Mouse (Mus musculus): Measurements from ENCODE around the gene Fars2. TPM values are rescaled to one million over a fixed set of nuclear protein-coding genes. Genes with fewer than 3 reads are reported as not detected.

The Fars2 gene
- polyA plus RNA-seq, 1 experiment from 2014 or later = 30.5 TPM

GRCm38 (mm10) chr13:36199288-36199687 lies 82.1 kb downstream of the Fars2 start:
- no peak for ATAC-seq (ENCODE audit: low FRiP score)
- no peak for DNase-seq (ENCODE audit: low spot score, missing footprints)
- no peaks in the 10 kb centered on the region for H3K36me3 ChIP-seq (ENCODE audit: control insufficient read depth, insufficient read depth, low read length)
- no peaks in the 10 kb centered on the region for H3K4me1 ChIP-seq (ENCODE audit: control insufficient read depth, insufficient read depth, low read length)
- WGBS = 97% methylated on average over 1 of the region's 1 CpGs
- no peak overlapping the region for H3K4me3 ChIP-seq (ENCODE audit: low read depth, low read length)
- H3K27me3 ChIP-seq (ENCODE audit: control insufficient read depth, insufficient read depth, low read length) = no peaks in the 10 kb centered on the region
- no peak overlapping the region for H3K9ac ChIP-seq (ENCODE audit: low read length)
- no peak overlapping the region for H3K27ac ChIP-seq (ENCODE audit: low read depth, low read length)
- no peaks in the 10 kb centered on the region for H3K9me3 ChIP-seq (ENCODE audit: control insufficient read depth, low read length)
- H3K4me2 ChIP-seq = no peak overlapping the region

- WGBS = 84% methylated on average over 4 of the region's 4 CpGs
Observed at GRCm38 (mm10) chr13:36200453-36200852, 83.2 kb downstream of the Fars2 start.

GRCm38 (mm10) chr13:36202496-36202895 lies 85.3 kb downstream of the Fars2 start:
- H3K4me2 ChIP-seq = no peak overlapping the region
- H3K27me3 ChIP-seq (ENCODE audit: control insufficient read depth, insufficient read depth, low read length) = no peaks in the 10 kb centered on the region
- no peak overlapping the region for H3K27ac ChIP-seq (ENCODE audit: low read depth, low read length)
- no peaks in the 10 kb centered on the region for H3K36me3 ChIP-seq (ENCODE audit: control insufficient read depth, insufficient read depth, low read length)
- H3K4me3 ChIP-seq (ENCODE audit: low read depth, low read length) = no peak overlapping the region
- H3K9ac ChIP-seq (ENCODE audit: low read length) = no peak overlapping the region
- ATAC-seq (ENCODE audit: low FRiP score) = no peak
- H3K4me1 ChIP-seq (ENCODE audit: control insufficient read depth, insufficient read depth, low read length) = no peaks in the 10 kb centered on the region
- peak; percentile 12 for DNase-seq (ENCODE audit: low spot score, missing footprints)
- no peaks in the 10 kb centered on the region for H3K9me3 ChIP-seq (ENCODE audit: control insufficient read depth, low read length)
- whole genome bisulfite sequencing = 90% methylated on average over 2 of the region's 2 CpGs

More at GRCm38 (mm10) chr13:36200453-36200852, 83.2 kb downstream of the Fars2 start:
- Histone ChIP-seq H3K27me3 (ENCODE audit: control insufficient read depth, insufficient read depth, low read length) (no peaks in the 10 kb centered on the region), H3K27ac (ENCODE audit: low read depth, low read length) (no peak overlapping the region), H3K9me3 (ENCODE audit: control insufficient read depth, low read length) (no peaks in the 10 kb centered on the region), H3K9ac (ENCODE audit: low read length) (no peak overlapping the region), H3K4me2 (no peak overlapping the region), H3K36me3 (ENCODE audit: control insufficient read depth, insufficient read depth, low read length) (no peaks in the 10 kb centered on the region), H3K4me1 (ENCODE audit: control insufficient read depth, insufficient read depth, low read length) (no peaks in the 10 kb centered on the region), H3K4me3 (ENCODE audit: low read depth, low read length) (no peak overlapping the region)
- DNase-seq (ENCODE audit: low spot score, missing footprints) (no peak), ATAC-seq (ENCODE audit: low FRiP score) (no peak)

- no peak overlapping the region for H3K27ac ChIP-seq (ENCODE audit: low read depth, low read length)
- H3K27me3 ChIP-seq (ENCODE audit: control insufficient read depth, insufficient read depth, low read length) = no peaks in the 10 kb centered on the region
- 90% methylated on average over 6 of the region's 6 CpGs for WGBS
- H3K36me3 ChIP-seq (ENCODE audit: control insufficient read depth, insufficient read depth, low read length) = no peaks in the 10 kb centered on the region
- DNase-seq (ENCODE audit: low spot score, missing footprints) = peak; percentile 67
- H3K4me2 ChIP-seq = no peak overlapping the region
- no peaks in the 10 kb centered on the region for H3K4me1 ChIP-seq (ENCODE audit: control insufficient read depth, insufficient read depth, low read length)
- no peaks in the 10 kb centered on the region for H3K9me3 ChIP-seq (ENCODE audit: control insufficient read depth, low read length)
- H3K4me3 ChIP-seq (ENCODE audit: low read depth, low read length) = no peak overlapping the region
- 0 out of 2 replicates have a peak, but pooled peaks have one; percentile 42 for ATAC-seq (ENCODE audit: low FRiP score)
- no peak overlapping the region for H3K9ac ChIP-seq (ENCODE audit: low read length)
Observed at GRCm38 (mm10) chr13:36203014-36203413, 85.8 kb downstream of the Fars2 start.

- 87% methylated on average over 3 of the region's 3 CpGs for WGBS
Observed at GRCm38 (mm10) chr13:36204320-36204719, 87.1 kb downstream of the Fars2 start.

GRCm38 (mm10) chr13:36210965-36211364 lies 93.8 kb downstream of the Fars2 start:
- no peak for ATAC-seq (ENCODE audit: low FRiP score)
- Histone ChIP-seq H3K9me3 (ENCODE audit: control insufficient read depth, low read length) (no peaks in the 10 kb centered on the region), H3K27ac (ENCODE audit: low read depth, low read length) (no peak overlapping the region), H3K4me3 (ENCODE audit: low read depth, low read length) (no peak overlapping the region), H3K4me2 (no peak overlapping the region), H3K4me1 (ENCODE audit: control insufficient read depth, insufficient read depth, low read length) (no peaks in the 10 kb centered on the region), H3K36me3 (ENCODE audit: control insufficient read depth, insufficient read depth, low read length) (no peaks in the 10 kb centered on the region), H3K27me3 (ENCODE audit: control insufficient read depth, insufficient read depth, low read length) (no peaks in the 10 kb centered on the region), H3K9ac (ENCODE audit: low read length) (no peak overlapping the region)
- no peak for DNase-seq (ENCODE audit: low spot score, missing footprints)
- WGBS = 88% methylated on average over 3 of the region's 3 CpGs

More at GRCm38 (mm10) chr13:36204320-36204719, 87.1 kb downstream of the Fars2 start:
- no peaks in the 10 kb centered on the region for H3K36me3 ChIP-seq (ENCODE audit: control insufficient read depth, insufficient read depth, low read length)
- no peaks in the 10 kb centered on the region for H3K27me3 ChIP-seq (ENCODE audit: control insufficient read depth, insufficient read depth, low read length)
- no peaks in the 10 kb centered on the region for H3K4me1 ChIP-seq (ENCODE audit: control insufficient read depth, insufficient read depth, low read length)
- no peak for DNase-seq (ENCODE audit: low spot score, missing footprints)
- H3K4me3 ChIP-seq (ENCODE audit: low read depth, low read length) = no peak overlapping the region
- no peaks in the 10 kb centered on the region for H3K9me3 ChIP-seq (ENCODE audit: control insufficient read depth, low read length)
- H3K4me2 ChIP-seq = no peak overlapping the region
- H3K27ac ChIP-seq (ENCODE audit: low read depth, low read length) = no peak overlapping the region
- ATAC-seq (ENCODE audit: low FRiP score) = no peak
- no peak overlapping the region for H3K9ac ChIP-seq (ENCODE audit: low read length)

- Histone ChIP-seq H3K36me3 (ENCODE audit: control insufficient read depth, insufficient read depth, low read length) (no peaks in the 10 kb centered on the region), H3K27me3 (ENCODE audit: control insufficient read depth, insufficient read depth, low read length) (no peaks in the 10 kb centered on the region), H3K4me1 (ENCODE audit: control insufficient read depth, insufficient read depth, low read length) (no peaks in the 10 kb centered on the region), H3K9me3 (ENCODE audit: control insufficient read depth, low read length) (no peaks in the 10 kb centered on the region), H3K4me2 (no peak overlapping the region), H3K27ac (ENCODE audit: low read depth, low read length) (no peak overlapping the region), H3K9ac (ENCODE audit: low read length) (no peak overlapping the region), H3K4me3 (ENCODE audit: low read depth, low read length) (no peak overlapping the region)
- DNase-seq (ENCODE audit: low spot score, missing footprints) (no peak), ATAC-seq (ENCODE audit: low FRiP score) (no peak)
- 92% methylated on average over 4 of the region's 4 CpGs for WGBS
Observed at GRCm38 (mm10) chr13:36214056-36214455, 96.8 kb downstream of the Fars2 start.

GRCm38 (mm10) chr13:36216005-36216404 lies 98.8 kb downstream of the Fars2 start:
- DNase-seq (ENCODE audit: low spot score, missing footprints) (no peak), ATAC-seq (ENCODE audit: low FRiP score) (no peak)

GRCm38 (mm10) chr13:36218347-36218746 lies 101.1 kb downstream of the Fars2 start:
- no peaks in the 10 kb centered on the region for H3K27me3 ChIP-seq (ENCODE audit: control insufficient read depth, insufficient read depth, low read length)
- H3K9ac ChIP-seq (ENCODE audit: low read length) = no peak overlapping the region
- H3K27ac ChIP-seq (ENCODE audit: low read depth, low read length) = no peak overlapping the region
- no peaks in the 10 kb centered on the region for H3K4me1 ChIP-seq (ENCODE audit: control insufficient read depth, insufficient read depth, low read length)
- H3K9me3 ChIP-seq (ENCODE audit: control insufficient read depth, low read length) = no peaks in the 10 kb centered on the region
- DNase-seq (ENCODE audit: low spot score, missing footprints) (no peak), ATAC-seq (ENCODE audit: low FRiP score) (no peak)
- no peak overlapping the region for H3K4me2 ChIP-seq
- no peaks in the 10 kb centered on the region for H3K36me3 ChIP-seq (ENCODE audit: control insufficient read depth, insufficient read depth, low read length)
- WGBS = 85% methylated on average over 4 of the region's 4 CpGs
- H3K4me3 ChIP-seq (ENCODE audit: low read depth, low read length) = no peak overlapping the region

More at GRCm38 (mm10) chr13:36216005-36216404, 98.8 kb downstream of the Fars2 start:
- H3K27ac ChIP-seq (ENCODE audit: low read depth, low read length) = no peak overlapping the region
- H3K4me3 ChIP-seq (ENCODE audit: low read depth, low read length) = no peak overlapping the region
- no peaks in the 10 kb centered on the region for H3K27me3 ChIP-seq (ENCODE audit: control insufficient read depth, insufficient read depth, low read length)
- no peaks in the 10 kb centered on the region for H3K36me3 ChIP-seq (ENCODE audit: control insufficient read depth, insufficient read depth, low read length)
- H3K9ac ChIP-seq (ENCODE audit: low read length) = no peak overlapping the region
- H3K4me1 ChIP-seq (ENCODE audit: control insufficient read depth, insufficient read depth, low read length) = no peaks in the 10 kb centered on the region
- H3K4me2 ChIP-seq = no peak overlapping the region
- 88% methylated on average over 3 of the region's 3 CpGs for WGBS
- H3K9me3 ChIP-seq (ENCODE audit: control insufficient read depth, low read length) = no peaks in the 10 kb centered on the region

Measured in midbrain, embryonic 11.5 days (tissue).